Mouse (Mus musculus) midbrain, embryonic 13.5 days (tissue): ENCODE data around the gene Leprot. TPM values are rescaled to one million over a fixed set of nuclear protein-coding genes. Genes with fewer than 3 reads are reported as not detected.

Experiments
- ATAC-seq: fragments of 200-750 bp; cut with Nextera tagmentation; 2 replicates; pipeline ENCODE4 v1.8.0; 2017; ENCODE audit warnings: mild to moderate bottlenecking, moderate TSS enrichment, moderate library complexity
- H3K27ac ChIP-seq: fragments of 300-500 bp; sonication (generic); 2 replicates; pipeline ENCODE4 v1.5.1; 2015; ENCODE audit warnings: inconsistent platforms, mild to moderate bottlenecking, moderate library complexity
- H3K27me3 ChIP-seq: fragments of 300-500 bp; sonication (generic); 2 replicates; pipeline ENCODE4 v1.6.1; 2015; ENCODE audit warnings: mild to moderate bottlenecking, inconsistent platforms
- H3K36me3 ChIP-seq: fragments of 300-500 bp; sonication (generic); 2 replicates; pipeline ENCODE4 v1.6.1; 2015; ENCODE audit warnings: mild to moderate bottlenecking, inconsistent platforms
- H3K4me1 ChIP-seq: fragments of 300-500 bp; sonication (generic); replicated peaks from 2 replicates; pipeline ENCODE4 v1.6.1; 2015; ENCODE audit warnings: inconsistent platforms
- H3K4me2 ChIP-seq: fragments of 300-500 bp; sonication (generic); replicated peaks from 2 replicates; pipeline ENCODE4 v1.6.1; 2015; ENCODE audit warnings: moderate library complexity, mild to moderate bottlenecking, inconsistent platforms
- H3K4me3 ChIP-seq: fragments of 300-500 bp; sonication (generic); replicated peaks from 2 replicates; pipeline ENCODE4 v1.5.1; 2015; ENCODE audit warnings: mild to moderate bottlenecking, inconsistent platforms
- H3K9ac ChIP-seq: fragments of 300-500 bp; sonication (generic); replicated peaks from 2 replicates; pipeline ENCODE4 v1.6.1; 2015; ENCODE audit warnings: mild to moderate bottlenecking, inconsistent platforms
- H3K9me3 ChIP-seq: fragments of 300-500 bp; sonication (generic); 2 replicates; pipeline ENCODE4 v1.6.1; 2016; ENCODE audit warnings: mild to moderate bottlenecking, inconsistent platforms
- WGBS: fragments of 180-500 bp; shearing (Covaris S2); methylation state at CpG from one replicate; pipeline ENCODE4 v1.1.7; 2015; 5-methylcytosine and 5-hydroxymethylcytosine counted together
- polyA plus RNA-seq: library from polyadenylated mRNA; unstranded; fragments of >200 nt; fragmentation: Nextera tagmentation; extraction: Ambion mirVana; gene quantifications from 2 replicates; pipeline ENCODE4 v1.2.1, GENCODE M21; 2015

Leprot gene
- polyA plus RNA-seq = 94.2 and 94.8 TPM in 2 replicates

GRCm38 (mm10) chr4:101647196-101647905 is at the start of gene Leprot:
TSS of gene Leprot (plus strand) at chr4:101647718.
- H3K9me3 ChIP-seq = no peaks in the 10 kb centered on the region
- peak within 1 kb of the TSS; percentile 56 for H3K4me2 ChIP-seq
- peaks cover 21% of the 10 kb centered on the region for H3K4me1 ChIP-seq
- WGBS = under 1% methylated on average over 39 of the region's 39 CpGs
- H3K4me3 ChIP-seq = peak within 1 kb of the TSS; percentile 83
- peak; percentile 99 for ATAC-seq
- H3K27me3 ChIP-seq = no peaks in the 10 kb centered on the region
- 0 out of 2 replicates have a peak, but pooled peaks cover 5% of the 10 kb centered on the region for H3K36me3 ChIP-seq
- H3K9ac ChIP-seq = peak within 1 kb of the TSS; percentile 88
- peak within 1 kb of the TSS; percentile 91 for H3K27ac ChIP-seq

- H3K9ac ChIP-seq = no peak overlapping the region
- ATAC-seq = no peak
Observed at GRCm38 (mm10) chr4:101601758-101602157, 45.8 kb upstream of the Leprot start.

GRCm38 (mm10) chr4:101603635-101604034 is 43.9 kb upstream of the Leprot start:
- no peaks in the 10 kb centered on the region for H3K27me3 ChIP-seq
- no peaks in the 10 kb centered on the region for H3K4me1 ChIP-seq
- no peak overlapping the region for H3K9ac ChIP-seq
- H3K9me3 ChIP-seq = no peaks in the 10 kb centered on the region
- no peak overlapping the region for H3K27ac ChIP-seq
- no peak for ATAC-seq
- 85% methylated on average over 3 of the region's 3 CpGs for WGBS
- no peak overlapping the region for H3K4me3 ChIP-seq
- H3K36me3 ChIP-seq = 0 out of 2 replicates have a peak, but pooled peaks cover 5% of the 10 kb centered on the region
- H3K4me2 ChIP-seq = no peak overlapping the region

More at GRCm38 (mm10) chr4:101601758-101602157, 45.8 kb upstream of the Leprot start:
- 0 out of 2 replicates have a peak, but pooled peaks cover 6% of the 10 kb centered on the region for H3K36me3 ChIP-seq
- H3K4me1 ChIP-seq = no peaks in the 10 kb centered on the region
- no peaks in the 10 kb centered on the region for H3K27me3 ChIP-seq
- H3K9me3 ChIP-seq = no peaks in the 10 kb centered on the region
- H3K4me2 ChIP-seq = no peak overlapping the region
- H3K27ac ChIP-seq = no peak overlapping the region
- H3K4me3 ChIP-seq = no peak overlapping the region

GRCm38 (mm10) chr4:101616520-101616919 is 31.0 kb upstream of the Leprot start:
- no peak overlapping the region for H3K4me3 ChIP-seq
- no peak overlapping the region for H3K4me2 ChIP-seq
- no peak for ATAC-seq
- H3K27ac ChIP-seq = no peak overlapping the region
- no peak overlapping the region for H3K9ac ChIP-seq
- no peaks in the 10 kb centered on the region for H3K4me1 ChIP-seq
- H3K27me3 ChIP-seq = no peaks in the 10 kb centered on the region
- WGBS = 84% methylated on average over 5 of the region's 5 CpGs
- H3K9me3 ChIP-seq = no peaks in the 10 kb centered on the region
- H3K36me3 ChIP-seq = peaks cover 64% of the 10 kb centered on the region

GRCm38 (mm10) chr4:101617742-101618141 is 29.8 kb upstream of the Leprot start:
- Histone ChIP-seq H3K4me2 (no peak overlapping the region), H3K9ac (no peak overlapping the region), H3K4me1 (no peaks in the 10 kb centered on the region), H3K36me3 (peaks cover 68% of the 10 kb centered on the region), H3K27ac (no peak overlapping the region), H3K27me3 (no peaks in the 10 kb centered on the region), H3K4me3 (no peak overlapping the region), H3K9me3 (no peaks in the 10 kb centered on the region)
- no peak for ATAC-seq
- 63% methylated on average over 2 of the region's 2 CpGs for WGBS

- no peaks in the 10 kb centered on the region for H3K4me1 ChIP-seq
- no peak overlapping the region for H3K27ac ChIP-seq
- H3K27me3 ChIP-seq = no peaks in the 10 kb centered on the region
- H3K4me3 ChIP-seq = no peak overlapping the region
- H3K36me3 ChIP-seq = peaks cover 46% of the 10 kb centered on the region
- H3K9ac ChIP-seq = no peak overlapping the region
- H3K4me2 ChIP-seq = no peak overlapping the region
- H3K9me3 ChIP-seq = no peaks in the 10 kb centered on the region
- 55% methylated on average over 2 of the region's 2 CpGs for WGBS
- ATAC-seq = no peak
Observed at GRCm38 (mm10) chr4:101620206-101620605, 27.3 kb upstream of the Leprot start.

GRCm38 (mm10) chr4:101621241-101621640 is 26.3 kb upstream of the Leprot start:
- 93% methylated on average over 5 of the region's 5 CpGs for WGBS
- Histone ChIP-seq H3K9me3 (no peaks in the 10 kb centered on the region), H3K36me3 (peaks cover 41% of the 10 kb centered on the region), H3K9ac (no peak overlapping the region), H3K4me3 (no peak overlapping the region), H3K27me3 (no peaks in the 10 kb centered on the region), H3K27ac (no peak overlapping the region), H3K4me1 (no peaks in the 10 kb centered on the region), H3K4me2 (no peak overlapping the region)
- ATAC-seq = no peak

GRCm38 (mm10) chr4:101625278-101625677 is 22.2 kb upstream of the Leprot start:
- Histone ChIP-seq H3K27ac (no peak overlapping the region), H3K9me3 (no peaks in the 10 kb centered on the region), H3K9ac (no peak overlapping the region), H3K36me3 (peaks cover 40% of the 10 kb centered on the region), H3K27me3 (no peaks in the 10 kb centered on the region), H3K4me2 (no peak overlapping the region), H3K4me1 (no peaks in the 10 kb centered on the region), H3K4me3 (no peak overlapping the region)
- 94% methylated on average over 5 of the region's 5 CpGs for WGBS
- no peak for ATAC-seq

- Histone ChIP-seq H3K27me3 (no peaks in the 10 kb centered on the region), H3K27ac (no peak overlapping the region), H3K9me3 (no peaks in the 10 kb centered on the region), H3K4me2 (no peak overlapping the region), H3K4me1 (no peaks in the 10 kb centered on the region), H3K4me3 (no peak overlapping the region), H3K9ac (no peak overlapping the region), H3K36me3 (peaks cover 51% of the 10 kb centered on the region)
- 78% methylated on average over 2 of the region's 2 CpGs for WGBS
- no peak for ATAC-seq
Observed at GRCm38 (mm10) chr4:101635596-101635995, 11.9 kb upstream of the Leprot start.

GRCm38 (mm10) chr4:101637472-101637871 is 10.0 kb upstream of the Leprot start:
- no peak overlapping the region for H3K27ac ChIP-seq
- H3K4me3 ChIP-seq = no peak overlapping the region
- no peaks in the 10 kb centered on the region for H3K9me3 ChIP-seq
- H3K36me3 ChIP-seq = peaks cover 49% of the 10 kb centered on the region
- no peaks in the 10 kb centered on the region for H3K27me3 ChIP-seq
- no peak overlapping the region for H3K4me2 ChIP-seq
- 96% methylated on average over 1 of the region's 1 CpGs for WGBS
- H3K4me1 ChIP-seq = no peaks in the 10 kb centered on the region
- H3K9ac ChIP-seq = no peak overlapping the region
- no peak for ATAC-seq

GRCm38 (mm10) chr4:101640631-101641030 is 6.9 kb upstream of the Leprot start:
- H3K27ac ChIP-seq = no peak overlapping the region
- H3K9ac ChIP-seq = no peak overlapping the region
- H3K36me3 ChIP-seq = peaks cover 42% of the 10 kb centered on the region
- H3K27me3 ChIP-seq = no peaks in the 10 kb centered on the region
- H3K4me3 ChIP-seq = no peak overlapping the region
- WGBS = 90% methylated on average over 5 of the region's 5 CpGs
- no peak overlapping the region for H3K4me2 ChIP-seq
- ATAC-seq = no peak
- H3K9me3 ChIP-seq = no peaks in the 10 kb centered on the region
- H3K4me1 ChIP-seq = no peaks in the 10 kb centered on the region

- Histone ChIP-seq H3K9ac (no peak overlapping the region), H3K4me3 (no peak overlapping the region), H3K9me3 (no peaks in the 10 kb centered on the region), H3K4me1 (peaks cover 5% of the 10 kb centered on the region; the same call in 1 of the 2 replicates), H3K4me2 (no peak overlapping the region), H3K27ac (no peak overlapping the region), H3K36me3 (peaks cover 23% of the 10 kb centered on the region), H3K27me3 (no peaks in the 10 kb centered on the region)
- WGBS = 82% methylated on average over 6 of the region's 6 CpGs
- ATAC-seq = no peak
Observed at GRCm38 (mm10) chr4:101642708-101643107, 4.8 kb upstream of the Leprot start.

GRCm38 (mm10) chr4:101643216-101643615 is 4.3 kb upstream of the Leprot start:
- Histone ChIP-seq H3K4me2 (no peak overlapping the region), H3K4me3 (no peak overlapping the region), H3K9ac (no peak overlapping the region), H3K27ac (no peak overlapping the region), H3K9me3 (no peaks in the 10 kb centered on the region), H3K4me1 (peaks cover 6% of the 10 kb centered on the region), H3K27me3 (no peaks in the 10 kb centered on the region), H3K36me3 (peaks cover 21% of the 10 kb centered on the region)
- ATAC-seq = no peak
- 88% methylated on average over 4 of the region's 4 CpGs for WGBS
